Mouse (Mus musculus) lung, postnatal 4 days (tissue): Measurements from ENCODE around the gene Uqcr11.

Experiments used
- DNase-seq, 2 experiments: peaks; one replicate each; pipeline ENCODE4 v3.0.0; 2021

The Uqcr11 gene

DNA sequence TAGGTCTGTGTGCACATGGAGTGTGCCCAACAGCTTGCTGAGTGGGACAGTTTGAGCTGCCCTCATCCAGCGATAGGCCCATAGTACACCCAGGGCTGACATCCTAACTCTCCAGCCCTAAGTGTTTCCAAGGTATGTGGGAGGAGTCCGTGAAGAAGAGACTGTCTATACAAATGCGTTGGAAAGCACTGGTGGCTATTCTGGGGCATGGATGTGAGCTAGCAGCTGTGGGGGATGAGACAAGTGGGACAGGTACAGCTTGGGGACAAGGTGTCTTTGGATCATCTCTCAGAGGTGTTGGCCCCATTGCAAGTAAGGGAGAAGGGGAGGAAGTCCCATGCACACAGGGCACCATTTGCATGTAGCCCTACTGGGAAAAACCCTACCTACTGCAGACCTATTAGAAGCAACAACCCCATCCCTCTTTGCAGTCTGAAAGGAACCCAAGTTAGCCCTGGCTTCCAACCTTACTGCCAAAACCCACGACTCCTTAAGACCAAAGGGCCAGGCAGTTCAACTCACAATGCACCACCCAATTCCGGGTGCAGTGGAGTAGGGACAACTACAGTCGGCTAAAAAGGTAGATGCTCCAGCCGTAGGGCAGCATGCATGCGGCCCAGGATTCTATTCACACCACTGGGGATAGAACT is 9.0 kb downstream of the Uqcr11 start:
- no peak for DNase-seq

DNA sequence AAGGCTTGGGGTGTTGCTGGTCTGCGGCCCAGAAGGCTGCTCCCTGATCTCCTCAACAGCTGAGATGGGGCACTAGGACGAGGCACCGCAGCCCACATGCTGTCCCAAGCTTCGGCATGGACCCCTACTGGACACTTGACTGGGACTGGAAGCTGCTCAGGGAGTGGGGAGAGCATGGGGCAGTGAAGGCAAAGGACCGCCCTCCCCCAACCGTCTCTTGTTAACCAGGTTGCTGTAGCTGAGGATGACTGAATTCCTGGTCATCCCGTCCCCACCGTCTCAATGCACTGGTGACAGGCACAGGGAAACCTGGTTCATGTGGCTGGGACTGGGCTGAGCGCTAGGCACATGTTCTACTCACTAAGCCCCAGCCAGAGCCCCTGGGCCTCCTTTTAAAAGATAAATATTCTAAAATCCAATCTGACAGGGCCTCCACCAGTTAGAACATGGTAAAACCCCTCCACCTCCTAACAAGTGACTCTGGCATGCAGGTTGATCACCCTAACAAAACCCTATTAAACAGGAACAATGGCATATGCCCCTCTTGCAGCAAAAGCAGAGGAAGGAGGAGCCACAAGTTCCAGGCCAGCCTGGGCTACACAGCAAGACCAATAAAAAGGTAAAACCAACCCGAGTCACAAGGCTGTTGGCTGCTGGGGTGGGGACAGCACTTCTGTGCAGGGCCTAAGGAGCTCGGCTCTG is 9.7 kb downstream of the Uqcr11 start:
- DNase-seq: no peak

DNA sequence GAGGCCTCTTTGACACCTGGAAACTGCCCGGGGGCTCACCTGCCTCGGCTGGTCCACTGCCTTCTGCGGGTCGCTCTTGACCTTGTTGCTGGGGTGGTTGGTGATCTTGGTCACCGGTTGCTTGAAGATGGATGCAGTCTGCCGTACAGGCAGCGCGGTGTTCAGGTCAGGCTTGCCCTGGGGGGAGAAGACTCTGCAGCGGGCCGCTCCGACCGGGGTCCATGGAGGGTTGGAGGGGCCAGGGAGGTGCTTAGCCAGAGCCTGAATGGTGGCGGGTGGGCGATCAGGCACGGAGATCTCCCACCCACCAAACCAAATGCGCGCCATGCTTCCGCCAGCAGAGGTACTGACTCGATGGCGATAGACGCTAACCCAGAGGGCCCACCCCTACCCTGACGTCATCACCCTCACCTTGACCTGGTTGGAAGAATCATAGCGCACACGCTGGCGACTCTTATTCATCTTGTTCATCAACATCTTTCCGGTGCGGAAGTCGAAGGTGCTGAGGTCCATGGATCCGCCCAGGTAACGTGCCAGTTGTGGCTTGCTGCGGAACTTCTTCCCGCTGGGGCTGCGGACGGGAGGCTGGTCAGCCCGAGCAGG is 11.5 kb downstream of the Uqcr11 start:
- DNase-seq: no peak

DNA sequence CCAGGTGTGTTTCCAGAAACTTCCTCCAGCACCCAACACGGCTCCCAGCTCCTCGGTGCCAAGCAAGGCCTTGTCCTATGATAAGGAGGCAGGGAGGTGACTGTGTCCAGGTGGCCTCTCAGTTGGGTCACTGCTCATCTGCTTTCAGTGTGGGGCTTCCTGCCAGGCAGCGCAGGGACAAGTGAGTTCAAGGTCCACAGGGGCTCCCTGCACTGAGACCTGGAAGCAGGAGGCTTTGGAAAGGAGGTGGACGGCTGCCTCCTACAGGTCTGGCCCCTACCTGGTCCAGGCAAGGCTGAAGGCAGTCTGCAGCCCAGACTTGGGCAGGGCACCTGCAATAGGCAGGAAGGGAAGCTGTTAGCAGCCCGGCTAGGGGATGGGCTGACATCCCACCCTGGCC is 13.9 kb downstream of the Uqcr11 start:
- no peak for DNase-seq

DNA sequence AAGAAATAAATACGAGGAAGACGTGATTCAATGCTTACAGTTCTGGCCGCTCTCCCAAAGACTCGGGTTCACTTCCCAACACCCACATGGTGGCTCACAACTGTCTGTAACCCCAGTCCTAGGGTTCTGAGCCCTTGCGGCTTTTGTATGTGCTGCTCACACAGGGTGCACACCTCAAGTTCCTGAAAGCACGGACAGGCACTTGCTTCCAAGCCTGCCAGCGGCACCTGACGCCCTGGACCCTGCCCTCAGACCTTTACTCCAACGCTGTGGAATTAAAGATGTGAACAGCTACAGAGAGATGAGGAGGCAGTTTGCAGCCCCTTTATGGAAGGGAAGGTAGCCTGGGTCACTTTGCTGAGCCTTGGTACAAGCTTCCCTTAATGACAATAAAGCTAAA is 15.9 kb downstream of the Uqcr11 start:
- no peak for DNase-seq

DNA sequence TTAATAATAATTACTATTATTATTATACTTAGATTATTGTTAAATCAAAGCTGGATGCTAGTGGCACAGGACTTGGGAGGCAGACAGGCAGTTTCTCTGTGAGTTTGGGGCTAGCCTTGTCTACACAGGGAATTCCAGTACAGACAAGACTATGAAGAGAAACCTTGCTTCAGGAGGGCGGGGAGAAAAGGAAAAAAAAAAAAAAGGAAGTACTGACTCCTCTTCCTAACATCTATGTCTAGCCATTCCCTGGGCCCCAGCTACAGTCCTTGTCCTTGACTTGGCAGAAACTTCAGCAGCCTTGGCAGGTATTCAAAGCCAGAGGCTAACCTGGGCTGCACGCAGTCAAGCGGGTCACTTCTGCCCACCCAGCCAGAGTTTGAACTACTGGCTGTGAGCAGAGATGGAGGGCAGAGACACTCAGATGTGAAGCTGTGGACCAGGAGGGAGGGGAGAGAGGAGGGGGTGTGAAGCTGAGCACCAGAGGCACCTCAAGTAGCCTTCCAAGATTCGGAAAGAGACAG is 17.4 kb downstream of the Uqcr11 start:
- no peak for DNase-seq

DNA sequence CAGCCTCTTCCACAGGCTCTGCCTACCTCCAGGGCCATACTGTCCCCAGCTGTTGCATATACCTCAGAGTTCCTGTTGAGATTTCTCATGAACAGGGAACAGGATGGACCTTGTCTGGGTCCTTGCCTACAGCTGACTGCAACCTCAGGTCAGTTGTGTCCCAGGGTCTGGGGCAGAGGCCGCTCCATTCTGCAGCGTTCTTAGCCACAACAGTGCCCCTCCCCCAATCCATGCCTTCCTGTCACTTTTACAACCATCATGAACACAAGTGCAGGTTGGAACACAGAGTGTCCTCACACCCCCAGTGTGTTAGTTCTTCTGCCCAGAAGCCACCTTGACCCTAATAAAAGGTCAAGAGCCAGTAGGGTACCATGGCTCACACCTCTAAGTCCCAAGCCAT is 17.9 kb downstream of the Uqcr11 start:
- DNase-seq: no peak

DNA sequence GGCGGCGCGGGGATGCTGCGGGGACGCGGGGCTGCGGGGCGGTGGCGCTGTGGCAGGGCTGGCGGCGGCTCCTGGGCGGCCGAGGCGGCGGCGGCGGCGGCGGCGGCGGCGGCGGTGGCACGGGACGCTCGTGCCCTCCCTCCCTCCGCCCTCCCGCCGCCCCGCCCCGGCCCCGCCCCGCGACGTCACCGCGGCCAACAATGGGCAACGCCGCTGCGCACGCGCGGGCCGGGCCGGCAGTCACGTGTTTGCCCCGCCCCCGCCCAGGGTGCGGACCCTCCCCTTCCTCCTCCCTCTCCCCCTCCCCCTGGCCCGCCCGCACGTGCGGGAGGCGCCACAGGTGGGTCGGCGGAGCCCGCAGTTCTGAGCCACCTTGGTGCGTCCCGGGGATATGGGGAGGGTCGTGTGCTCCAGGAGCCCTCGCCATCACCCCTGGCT is 19.1 kb downstream of the Uqcr11 start, which contains the start of gene Mex3d:
Mex3d (minus strand) TSS at position 138 of the 438 bp plus-strand sequence.
- peak; percentile 92 to 93 for DNase-seq

DNA sequence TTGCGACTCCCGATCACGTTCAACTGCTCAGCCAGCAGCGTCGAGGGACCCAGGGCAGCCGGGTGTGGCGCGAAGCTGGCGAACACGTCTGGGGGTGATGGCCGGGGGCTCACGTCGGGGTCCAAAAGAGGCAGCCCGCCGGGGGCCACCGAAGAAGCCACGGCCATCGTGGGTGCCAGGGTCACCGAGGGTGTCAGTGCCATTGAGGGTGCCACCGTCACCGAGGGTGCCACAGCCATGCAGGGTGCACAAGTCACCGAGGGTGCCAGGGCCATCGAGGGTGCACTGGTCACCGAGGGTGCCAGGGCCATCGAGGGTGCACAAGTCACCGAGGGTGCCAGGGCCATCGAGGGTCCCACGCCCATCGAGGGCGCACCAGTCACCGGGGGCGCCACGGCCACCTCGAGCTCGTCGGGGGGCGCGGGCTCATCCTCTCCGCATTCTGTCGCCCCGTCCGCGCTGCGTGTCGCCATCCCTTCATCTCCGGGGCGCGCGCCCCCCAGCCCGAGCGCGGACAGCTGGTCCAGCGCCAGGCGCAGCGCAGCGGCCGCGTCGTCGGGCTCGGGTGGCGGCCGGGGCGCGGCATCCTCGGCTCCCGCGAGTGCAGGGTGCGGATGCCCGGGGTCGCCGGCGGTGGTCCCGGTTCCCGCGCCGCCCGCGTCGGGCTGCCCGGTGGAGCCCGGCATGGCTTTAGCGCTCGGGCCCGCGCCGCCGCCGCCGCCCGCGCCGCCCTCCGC is 19.7 kb downstream of the Uqcr11 start:
- DNase-seq: peak; percentile 40 to 61

DNA sequence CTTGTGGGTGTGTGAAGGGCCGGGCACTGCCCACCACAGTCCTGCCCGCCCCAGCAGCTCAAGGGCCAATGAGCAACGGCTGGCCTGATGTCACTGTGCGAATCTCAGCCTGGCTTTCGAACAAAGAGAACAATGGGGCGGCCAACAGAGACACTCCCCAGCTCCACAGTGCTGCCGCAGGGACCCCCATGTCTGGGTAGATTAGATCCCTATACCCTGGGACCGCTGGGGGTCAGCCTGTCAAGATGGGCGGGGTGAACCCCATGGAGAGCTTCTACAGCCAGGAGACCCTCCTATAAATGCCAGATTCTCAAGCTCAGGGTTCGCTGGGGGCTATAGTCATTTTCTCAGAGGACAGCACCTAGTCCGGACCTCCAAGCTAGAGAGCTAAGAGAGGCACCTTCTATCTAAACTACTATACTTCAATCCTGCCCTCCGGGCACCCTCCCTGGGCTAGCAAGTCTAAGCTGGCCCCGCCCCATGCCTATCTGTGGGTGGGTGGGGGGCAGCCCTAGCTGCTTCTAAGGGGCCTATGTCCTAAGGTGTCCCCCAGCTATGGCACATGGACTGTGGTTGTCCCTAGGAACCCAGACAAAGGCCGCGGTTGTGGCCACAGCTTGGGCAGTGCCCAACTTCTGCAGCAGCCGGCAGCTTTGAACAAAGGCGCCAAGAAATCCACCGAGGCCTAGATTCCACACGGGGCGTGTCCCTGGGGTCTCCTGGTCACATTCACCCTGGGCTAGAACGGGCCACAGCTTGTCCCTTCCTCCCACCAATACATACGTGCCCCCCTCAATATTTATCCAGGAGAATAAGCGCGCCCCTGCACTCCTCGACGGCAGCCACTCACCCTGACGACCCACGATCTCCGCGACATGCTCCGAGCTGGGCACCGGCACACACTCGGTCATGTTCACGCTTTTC is 20.6 kb downstream of the Uqcr11 start:
- DNase-seq: peak; percentile 68 to 77

DNA sequence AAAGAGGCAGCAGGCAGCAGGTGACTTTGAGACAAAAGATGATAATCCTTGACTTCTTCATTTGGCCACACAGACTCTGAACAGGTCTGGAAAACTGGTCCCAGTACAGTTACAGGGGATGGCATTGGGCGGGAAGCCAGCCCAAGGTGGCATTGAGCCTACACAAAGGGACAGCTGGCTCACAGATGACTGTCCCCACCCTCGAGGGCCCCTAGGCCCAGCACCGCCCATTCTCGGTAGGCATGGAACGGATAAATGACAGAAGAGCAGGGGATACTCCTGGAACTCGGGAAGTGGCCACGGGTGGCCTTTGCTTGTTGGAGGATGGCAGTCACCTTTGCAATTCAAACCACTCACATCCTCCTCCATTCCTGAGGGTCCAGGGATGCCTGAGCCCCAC is 21.3 kb downstream of the Uqcr11 start:
- peak in 1 of 2 experiments; percentile 31 for DNase-seq

DNA sequence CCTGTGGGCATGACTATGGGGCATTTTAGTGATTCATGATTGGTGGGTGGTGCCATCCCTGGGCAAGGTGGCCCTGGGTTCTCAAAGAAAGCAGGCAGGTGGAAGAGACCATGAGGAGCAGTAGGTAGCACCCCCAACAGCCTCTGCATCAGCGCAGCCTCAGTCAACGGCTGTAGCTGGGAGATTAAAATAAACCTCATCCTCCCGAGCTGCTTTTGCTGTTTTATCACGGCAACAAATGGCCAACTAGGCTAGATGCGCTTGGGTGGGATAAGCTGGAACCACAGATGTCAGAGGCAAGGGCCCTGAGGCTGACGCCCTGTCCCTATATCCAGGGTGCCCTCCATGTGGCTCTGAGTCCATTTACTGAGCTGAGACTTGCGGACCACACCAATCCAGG is 21.9 kb downstream of the Uqcr11 start:
- DNase-seq: no peak

DNA sequence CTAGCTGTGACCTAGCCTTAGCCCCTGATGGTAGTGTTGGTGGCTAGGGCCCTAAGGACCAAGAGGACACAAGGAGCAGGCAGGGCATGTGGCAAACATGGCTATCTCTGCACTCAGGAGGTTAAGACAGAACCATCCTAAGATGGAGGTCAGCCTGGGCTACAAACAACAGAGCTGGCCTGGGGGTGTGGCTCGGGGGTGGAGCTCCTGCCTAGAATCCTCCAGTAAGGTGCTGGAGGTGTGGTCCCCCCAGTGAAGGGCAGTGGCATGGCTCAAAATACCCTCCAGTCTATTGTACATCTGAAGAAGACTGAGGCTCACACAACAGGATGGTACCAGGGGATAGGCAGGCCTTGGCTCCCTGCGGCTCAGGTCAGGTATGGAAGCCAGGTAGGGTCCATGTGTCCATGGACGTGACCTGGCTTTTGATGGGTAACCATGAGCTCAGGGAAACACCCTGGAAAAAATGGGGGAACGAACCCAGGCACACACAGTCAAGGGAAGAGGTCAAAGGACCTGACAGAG is 22.5 kb downstream of the Uqcr11 start:
- DNase-seq: peak in 1 of 2 experiments; percentile 38

DNA sequence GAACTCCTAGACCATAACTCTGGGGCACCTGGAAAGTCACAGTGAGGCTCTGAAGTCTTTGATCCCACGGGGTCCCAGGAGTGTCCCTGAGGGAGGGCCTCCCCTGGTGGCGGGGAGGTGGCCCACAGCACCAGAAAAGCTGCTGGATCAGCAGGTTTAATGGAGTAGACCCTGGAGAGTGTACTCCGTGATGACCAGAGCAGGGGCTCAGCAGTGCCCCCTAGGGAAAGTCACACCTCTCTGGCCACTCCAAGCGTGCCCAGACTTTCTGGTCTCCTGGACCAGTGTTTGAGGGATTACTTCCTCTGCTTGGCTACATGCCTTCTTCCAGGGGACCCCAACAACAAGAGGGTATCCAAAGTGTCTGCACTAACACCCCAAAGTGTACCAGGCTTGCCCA is 23.2 kb downstream of the Uqcr11 start:
- peak in 1 of 2 experiments; percentile 33 for DNase-seq

DNA sequence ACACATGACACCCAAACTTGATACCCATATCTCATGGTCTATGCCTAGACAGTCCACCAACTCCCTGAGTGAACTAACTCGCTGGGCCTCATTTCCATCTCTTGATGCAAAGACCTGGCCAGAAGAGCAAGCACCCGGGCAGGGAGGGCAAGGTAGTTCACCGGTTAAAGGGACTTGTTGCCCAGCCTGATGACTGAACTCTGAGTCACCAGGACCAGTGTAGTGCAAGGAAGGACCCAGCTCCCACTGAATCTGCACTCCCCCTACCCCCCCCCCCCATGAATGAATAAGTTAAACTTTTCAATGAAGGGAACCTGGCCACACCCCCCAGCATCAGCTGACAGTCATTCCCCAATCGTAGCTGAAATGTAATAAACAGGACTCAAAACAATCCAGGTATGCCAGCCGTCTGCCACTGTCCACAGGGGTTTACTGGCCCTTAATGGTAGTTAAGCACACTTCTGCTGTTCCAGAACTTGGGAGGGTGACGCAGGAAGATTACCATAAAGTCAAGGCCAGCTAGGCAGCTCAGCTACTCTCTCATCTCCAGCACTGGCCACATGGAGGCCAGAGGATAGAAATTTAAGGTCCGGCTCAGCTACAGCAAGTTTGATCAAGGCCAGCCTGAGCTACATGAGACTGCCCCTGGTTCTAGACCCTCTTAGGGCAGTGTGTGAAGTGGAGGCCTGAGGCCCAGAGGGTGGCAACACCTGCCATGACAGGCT is 23.8 kb downstream of the Uqcr11 start:
- no peak for DNase-seq

DNA sequence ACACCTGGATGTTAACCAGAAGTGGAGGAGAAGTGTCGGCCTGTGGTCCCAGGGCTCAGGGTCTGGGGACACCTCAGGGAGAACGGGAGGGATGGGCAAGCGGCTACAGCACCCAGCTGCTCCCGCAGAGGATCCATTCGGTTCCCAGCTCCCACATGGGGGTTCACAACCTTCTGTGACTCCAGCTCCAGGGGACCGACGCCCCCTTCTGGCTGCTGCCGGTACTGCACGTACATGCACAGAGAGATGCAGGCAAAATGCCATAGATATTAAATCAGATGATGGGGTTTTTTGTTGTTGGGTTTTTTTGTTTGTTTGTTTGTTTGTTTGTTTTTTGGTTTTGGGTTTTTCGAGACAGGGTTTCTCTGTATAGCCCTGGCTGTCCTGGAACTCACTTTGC is 28.9 kb downstream of the Uqcr11 start:
- peak in 1 of 2 experiments; percentile 49 for DNase-seq

DNA sequence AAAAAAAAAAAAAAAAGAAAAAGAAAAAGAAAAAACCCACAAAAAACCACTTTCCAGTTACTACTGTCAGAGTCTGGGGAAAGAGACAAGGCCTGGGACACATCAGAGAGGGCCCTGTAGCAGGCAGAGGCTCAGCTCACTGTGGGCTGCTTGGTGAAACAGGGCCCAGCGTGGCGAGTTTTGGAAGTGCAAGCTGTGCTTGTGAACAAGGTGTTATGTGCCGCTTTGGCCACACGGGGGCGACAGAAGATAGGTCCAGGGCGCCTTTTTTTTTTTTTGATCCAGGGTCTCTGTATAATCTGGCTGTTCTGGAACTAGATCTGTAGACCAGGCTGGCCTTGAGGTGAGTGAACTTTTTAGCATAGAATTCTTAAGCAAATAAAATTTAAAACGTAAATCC is 30.5 kb downstream of the Uqcr11 start:
- DNase-seq: peak; percentile 92 to 95

DNA sequence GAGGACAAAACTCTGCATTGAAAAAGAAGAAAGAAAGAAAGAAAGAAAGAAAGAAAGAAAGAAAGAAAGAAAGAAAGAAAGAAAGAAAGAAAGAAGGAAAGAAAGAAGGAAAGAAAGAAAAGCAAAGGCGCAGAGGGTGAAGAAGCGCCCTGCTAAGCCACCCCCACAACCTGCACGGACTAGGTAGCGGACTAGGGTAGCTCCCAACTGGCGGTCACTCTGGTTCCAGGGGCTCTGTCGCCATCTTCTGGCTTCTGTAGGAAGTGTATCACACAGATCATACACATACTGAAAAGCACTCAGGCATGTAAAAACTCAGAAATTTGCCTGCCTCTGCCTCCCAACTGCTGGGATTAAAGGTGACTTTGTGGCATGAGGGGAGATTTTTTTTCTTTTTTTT is 32.6 kb downstream of the Uqcr11 start:
- DNase-seq: peak; percentile 72 to 87

DNA sequence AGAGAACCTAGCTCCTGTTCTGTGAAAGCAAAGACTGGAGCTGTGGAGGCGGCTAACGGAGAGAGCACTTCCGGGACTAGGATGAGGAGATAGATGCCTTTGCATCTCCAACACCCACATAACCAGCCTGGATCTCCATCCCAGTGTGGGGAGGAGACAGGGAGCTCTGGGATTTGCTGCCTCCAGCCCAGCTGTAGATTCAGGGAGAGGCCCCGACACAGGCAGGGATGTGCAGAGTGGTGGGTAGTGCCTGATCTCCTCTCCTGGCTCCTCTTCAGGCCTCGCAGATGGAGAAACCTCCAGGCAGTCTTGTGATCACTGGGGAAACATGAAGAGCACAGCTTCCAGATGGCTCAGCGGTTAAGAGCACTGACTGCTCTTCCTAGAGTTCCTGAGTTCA is 33.9 kb downstream of the Uqcr11 start:
- no peak for DNase-seq

DNA sequence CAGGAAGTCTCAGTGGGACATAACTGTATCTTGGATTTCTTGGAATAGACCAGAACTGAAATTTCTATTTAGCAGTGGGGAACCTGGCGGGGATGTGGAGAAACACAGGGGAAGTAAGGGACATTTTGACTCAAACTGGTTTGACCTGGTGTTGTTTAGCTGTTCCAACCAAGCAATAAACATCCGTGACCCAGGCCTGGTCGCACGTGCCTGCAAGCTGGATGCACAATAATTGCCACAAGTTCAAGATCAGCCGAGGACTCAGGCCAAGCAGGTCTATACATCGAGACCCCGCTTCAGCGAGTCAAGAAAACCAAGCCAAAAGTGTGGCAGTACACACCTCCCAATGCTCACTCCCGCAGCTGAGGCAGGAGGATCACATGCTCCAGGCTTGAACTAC is 34.6 kb downstream of the Uqcr11 start:
- no peak for DNase-seq

DNA sequence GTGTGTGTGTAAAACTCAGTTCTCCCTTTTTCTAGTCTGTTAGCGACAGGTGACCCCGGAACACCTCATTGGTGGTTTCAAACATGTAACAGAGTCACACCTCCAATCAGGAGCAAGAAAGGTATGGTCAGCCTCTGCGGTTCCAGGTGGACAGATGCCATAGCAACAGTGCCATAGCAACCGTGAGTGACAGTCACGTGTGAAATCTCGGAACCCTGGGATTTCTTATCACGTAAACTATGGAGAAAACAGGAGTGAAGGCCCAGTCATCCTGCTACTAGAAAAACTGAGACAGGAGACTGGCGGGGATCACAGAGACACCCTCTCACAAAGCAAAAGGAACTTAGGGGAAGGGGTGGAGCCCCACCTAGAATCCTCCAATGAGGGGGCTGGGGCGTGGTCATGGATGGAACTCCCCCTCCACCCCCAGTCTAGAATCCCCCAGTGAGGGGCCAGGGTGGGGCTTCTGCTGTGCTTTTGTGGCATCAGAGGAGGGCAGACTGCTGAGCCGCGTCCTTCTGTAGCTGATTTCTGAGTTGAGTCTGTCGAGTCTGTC is 35.1 kb downstream of the Uqcr11 start:
- DNase-seq: peak; percentile 66 to 75
